Mouse (Mus musculus) heart, postnatal 36 days (tissue): ENCODE results near the gene Cdk18. TPM values are rescaled to one million over a fixed set of nuclear protein-coding genes. Genes with fewer than 3 reads are reported as not detected.

ENCODE experiments used
- DNase-seq, 2 experiments: peaks; one replicate each; pipeline ENCODE4 v3.0.0; 2021 to 2022
- intact Hi-C: fragments of 180-260 bp; cut with DNase I; formaldehyde crosslinking; loops from one replicate; pipeline ENCODE4 v1.15.1; 2025
- total RNA-seq, 2 experiments: library from RNA; stranded (reverse); gene quantifications; 2 replicates each; pipeline ENCODE4 v1.2.3; 2021

Gene Cdk18
- total RNA-seq, 2 experiments from 2014 or later: 16.5 to 17.9 TPM

GRCm38 (mm10) chr1:132070659-132071058 lies 68.8 kb downstream of the Cdk18 start:
- intact Hi-C loops: no loop called here

DNA sequence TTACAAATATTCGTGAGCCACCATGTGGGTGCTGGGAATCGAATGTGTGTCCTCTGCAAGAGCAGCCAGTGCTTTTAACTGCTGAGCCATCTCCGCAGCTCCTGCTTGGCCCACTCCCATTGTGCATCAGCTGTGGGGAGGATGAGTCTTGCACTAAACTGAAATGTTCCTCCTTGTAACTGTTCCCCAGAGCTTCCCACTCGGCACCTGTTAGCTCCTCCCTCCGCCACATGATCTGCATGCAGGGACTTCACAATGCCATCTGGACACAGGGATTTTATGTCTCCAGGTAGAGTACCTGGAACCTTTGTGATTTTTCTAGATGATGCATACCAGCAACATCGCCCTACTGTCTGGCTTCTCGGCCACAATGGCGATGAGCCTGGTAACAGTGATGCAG lies 70.0 kb downstream of the Cdk18 start:
- no peak for DNase-seq
- intact Hi-C loops: loop anchor here (5.0 kb wide), 1 partner anchor 48 kb away; no protein-coding TSS in a partner anchor

More at GRCm38 (mm10) chr1:132070659-132071058, 68.8 kb downstream of the Cdk18 start:
- DNase-seq: no peak

GRCm38 (mm10) chr1:132067261-132068255 lies 71.9 kb downstream of the Cdk18 start, which contains the start of gene Mfsd4a:
TSS of gene Mfsd4a (minus strand) at chr1:132068062.
- intact Hi-C loops: loop anchor here (5.0 kb wide), 1 partner anchor 50 kb away; no protein-coding TSS in a partner anchor
- DNase-seq: peak; percentile 48 to 60

- intact Hi-C loops: loop anchor here (5.0 kb wide), 1 partner anchor 52 kb away; no protein-coding TSS in a partner anchor
- no peak for DNase-seq
These were observed 73.9 kb downstream of the Cdk18 start for GRCm38 (mm10) chr1:132065475-132066172.

- intact Hi-C loops: loop anchor here (5.0 kb wide), 1 partner anchor 52 kb away; no protein-coding TSS in a partner anchor
These were observed 74.5 kb downstream of the Cdk18 start for GRCm38 (mm10) chr1:132065001-132065400.

DNA sequence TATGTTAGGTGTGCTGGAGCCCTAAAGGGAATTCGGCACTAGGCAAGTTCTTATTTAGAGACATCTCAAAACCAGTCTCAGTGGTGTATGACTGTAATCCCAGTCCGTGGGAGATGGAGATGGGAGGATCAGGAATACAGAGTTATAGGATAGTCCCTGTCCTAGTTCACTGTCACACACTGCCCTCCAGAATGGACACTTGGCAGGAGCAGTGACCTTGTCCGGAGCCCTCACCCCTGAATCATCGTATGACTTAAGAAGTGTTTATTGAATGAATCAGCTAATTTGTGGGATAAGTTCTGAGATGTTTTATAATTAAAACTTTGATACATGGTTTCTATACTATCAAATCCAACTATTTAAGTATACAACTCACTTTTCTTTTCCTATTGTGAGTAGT lies 76.4 kb downstream of the Cdk18 start:
- intact Hi-C loops: no loop called here
- DNase-seq: no peak

More at GRCm38 (mm10) chr1:132065001-132065400, 74.5 kb downstream of the Cdk18 start:
- no peak for DNase-seq

Other genes starting within 250 kb of the Cdk18 start
- gene Nucks1, start 229.2 kb downstream of the Cdk18 start, total RNA-seq: 10 to 100 TPM; 52.1 to 58.6 TPM
- gene Slc45a3, start 176.7 kb downstream of the Cdk18 start, total RNA-seq: 1 to 10 TPM; 4.2 to 4.3 TPM
- gene Elk4, start 132.1 kb downstream of the Cdk18 start, total RNA-seq: 10 to 100 TPM; 91.5 to 91.8 TPM
- 1 to 10 TPM; 1.4 to 2.3 TPM for gene Mfsd4a, start 71.6 kb downstream of the Cdk18 start, total RNA-seq
- not detected for gene Lemd1, start 51.7 kb upstream of the Cdk18 start, total RNA-seq
- gene AC124108.1, start 51.8 kb upstream of the Cdk18 start, total RNA-seq: not detected
- gene Gm10188, start 90.1 kb upstream of the Cdk18 start, total RNA-seq: not detected
- gene Klhdc8a, start 158.9 kb upstream of the Cdk18 start, total RNA-seq: 10 to 100 TPM; 14.3 to 19.1 TPM
- 1 to 10 TPM; 3.7 to 3.8 TPM for gene Nuak2, start 176.4 kb upstream of the Cdk18 start, total RNA-seq